Mouse (Mus musculus) adrenal gland, adult (tissue): ENCODE results near the gene Mtg2.

ENCODE experiments used
- DNase-seq, 2 experiments: peaks; one replicate each; pipeline ENCODE4 v3.0.0; 2022 to 2023; ENCODE audit warnings: low spot score in 1 of 2; ENCODE audit not compliant: inconsistent age in 2 of 2

Gene Mtg2

GRCm38 (mm10) chr2:180104659-180105377 lies 34.4 kb downstream of the Mtg2 start:
- DNase-seq: peak in 1 of 2 experiments; percentile 25

DNA sequence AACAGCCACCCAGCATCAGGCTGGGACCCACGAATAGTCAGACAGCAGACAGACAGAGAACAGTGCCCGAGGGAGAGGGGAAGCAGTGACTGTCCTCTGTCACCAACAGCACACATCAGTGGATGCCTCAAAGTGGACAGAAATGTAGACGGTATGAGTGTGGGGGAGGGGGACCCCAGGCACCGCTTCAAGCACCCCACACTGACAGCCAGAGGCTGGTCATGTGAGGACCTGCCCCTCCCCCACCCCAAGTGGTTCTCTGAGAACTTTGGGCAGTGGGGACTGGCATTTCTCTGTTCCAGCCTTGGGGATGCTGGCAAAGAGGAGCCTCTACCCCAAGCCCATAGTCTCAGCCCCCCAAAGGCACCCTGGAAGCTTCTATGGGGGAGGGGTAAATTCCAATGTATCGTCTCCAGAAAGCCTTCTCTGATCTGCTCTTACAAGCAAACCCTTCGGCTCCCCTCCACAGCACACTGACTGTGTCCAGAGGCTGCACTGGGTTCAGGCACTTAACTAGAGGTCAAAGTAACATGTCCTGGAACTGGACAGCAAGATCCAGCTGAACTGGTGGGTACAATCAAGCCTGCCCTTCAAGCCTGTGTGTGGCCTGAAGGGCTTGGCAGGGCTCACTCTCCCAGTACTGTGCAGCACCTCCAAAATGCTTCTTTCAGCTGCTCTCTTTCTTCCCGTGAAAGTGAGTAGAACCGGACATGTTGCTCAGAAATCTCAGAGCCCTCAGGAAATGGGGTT lies 35.2 kb downstream of the Mtg2 start:
- no peak for DNase-seq

- no peak for DNase-seq
Observed at GRCm38 (mm10) chr2:180107081-180107480, 36.7 kb downstream of the Mtg2 start.

GRCm38 (mm10) chr2:180108285-180108684 lies 37.9 kb downstream of the Mtg2 start:
- no peak for DNase-seq

DNA sequence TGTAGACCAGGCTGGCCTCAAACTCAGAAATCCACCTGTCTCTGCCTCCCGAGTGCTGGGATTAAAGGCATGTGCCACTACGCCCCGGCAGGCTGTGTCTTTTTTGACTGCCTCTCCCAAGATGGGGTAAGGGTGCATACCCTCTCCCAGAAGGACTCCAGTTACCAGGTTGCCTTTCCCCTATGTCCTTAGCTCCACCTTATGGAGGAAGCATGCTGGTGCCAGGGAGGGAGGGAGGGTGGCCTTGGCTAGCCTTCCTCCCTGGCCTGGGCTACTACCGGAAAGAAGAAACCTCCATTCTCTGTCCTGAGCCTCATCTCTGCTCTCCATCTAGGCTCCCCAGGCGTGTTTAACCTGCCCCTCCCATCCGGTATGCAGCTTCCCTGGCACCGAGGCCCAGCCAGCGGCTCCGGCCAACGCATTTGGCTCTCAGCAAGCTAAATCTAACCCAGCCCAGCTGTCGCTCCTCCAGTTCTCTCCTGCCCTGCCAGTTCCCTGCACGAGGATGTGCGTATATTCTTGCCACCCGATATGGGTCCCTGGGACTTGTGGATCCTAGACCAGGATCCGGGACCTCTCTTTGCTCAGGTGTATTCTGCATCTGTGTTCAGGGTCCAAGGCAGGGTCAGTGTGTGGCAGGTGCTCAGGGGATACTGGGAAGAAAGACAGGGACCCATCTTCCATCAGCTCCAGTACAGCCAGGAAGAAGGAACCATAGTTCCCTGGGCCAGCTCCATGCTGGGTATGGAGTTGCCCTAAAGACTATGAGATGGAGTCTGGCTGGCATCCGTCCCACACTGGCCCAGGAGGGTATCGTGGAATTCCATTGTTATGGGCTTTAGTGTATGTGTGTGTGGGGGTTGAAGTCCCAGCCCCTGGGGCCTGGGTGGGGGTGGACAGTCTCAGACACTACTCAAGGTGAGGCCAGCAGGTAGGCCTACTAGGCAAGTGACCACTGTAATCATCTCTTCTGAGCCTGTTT lies 43.8 kb downstream of the Mtg2 start:
- peak; percentile 35 to 60 for DNase-seq

DNA sequence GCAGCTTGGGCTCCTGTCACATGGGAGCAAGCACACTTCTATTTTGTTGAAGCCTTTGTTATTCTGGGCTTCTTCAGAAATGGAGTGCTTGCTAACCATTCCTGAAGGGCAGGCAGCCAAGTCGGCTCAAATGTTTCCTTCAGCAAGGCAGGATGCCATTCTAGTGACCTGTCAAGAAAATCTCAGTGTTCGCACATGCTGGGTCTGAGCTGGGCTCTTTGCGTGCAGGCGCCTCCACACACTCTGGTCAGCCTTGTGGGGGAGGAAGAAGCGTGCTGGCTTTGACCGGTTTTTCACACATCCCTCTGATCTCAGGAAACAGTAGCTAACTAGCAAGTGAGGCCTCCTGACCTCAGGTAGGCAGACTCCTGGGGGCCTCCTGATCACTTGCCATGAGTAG lies 44.9 kb downstream of the Mtg2 start:
- DNase-seq: peak; percentile 52 to 67

DNA sequence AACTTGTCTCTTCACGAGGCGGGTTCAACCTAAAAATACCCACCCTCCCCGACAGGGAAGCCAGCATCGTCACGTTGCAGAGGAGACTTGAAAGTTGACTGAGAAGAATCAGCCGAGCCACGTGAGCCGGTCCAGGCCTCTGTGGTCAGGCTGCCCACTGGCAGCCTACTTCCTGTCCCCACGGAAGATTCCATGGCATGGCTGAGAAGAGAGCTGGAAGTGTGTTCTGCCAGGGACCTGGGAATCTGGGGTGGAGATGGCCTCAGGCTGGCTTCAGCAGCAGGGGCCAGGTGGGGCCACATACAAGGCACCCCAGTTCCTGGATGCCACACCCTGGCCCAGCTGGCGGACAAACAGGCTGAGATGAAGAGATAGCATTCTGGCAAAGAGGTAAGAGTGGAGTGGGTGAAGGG lies 45.7 kb downstream of the Mtg2 start:
- DNase-seq: no peak

DNA sequence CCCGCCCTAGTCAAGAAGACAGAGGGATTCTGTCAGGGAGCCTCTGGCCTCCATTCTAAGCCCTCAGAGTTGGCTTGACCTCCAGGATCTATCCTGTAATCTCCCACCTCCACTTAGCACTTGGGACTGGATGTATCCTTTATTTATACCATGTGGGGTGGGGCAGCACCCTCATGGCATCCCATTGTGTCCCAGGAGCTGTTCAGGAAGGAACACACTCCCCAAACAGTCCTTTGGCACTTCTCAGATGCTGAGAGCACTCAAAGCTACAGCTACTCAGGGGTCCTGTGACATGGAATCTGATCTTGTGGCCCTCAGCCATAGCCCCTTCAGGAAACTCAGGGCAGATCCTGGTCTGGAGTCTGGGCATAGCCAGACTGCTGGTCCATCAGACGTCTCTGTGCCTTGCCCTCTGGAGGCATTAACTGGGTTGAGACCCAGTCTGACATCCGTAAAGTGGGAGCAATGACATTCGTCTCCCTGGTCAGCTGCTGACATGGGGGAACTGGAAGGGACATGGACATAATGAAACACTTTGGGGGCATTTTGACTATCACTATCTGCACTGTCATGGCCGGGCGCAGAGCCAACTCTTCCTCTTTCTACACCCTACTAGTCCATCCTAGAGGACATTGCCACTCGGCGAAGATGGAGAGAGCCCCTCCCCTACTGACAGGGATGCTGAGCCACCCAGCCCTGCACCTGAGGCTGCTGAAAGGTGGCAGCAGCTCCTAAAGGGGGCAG lies 46.5 kb downstream of the Mtg2 start:
- peak; percentile 31 to 43 for DNase-seq

DNA sequence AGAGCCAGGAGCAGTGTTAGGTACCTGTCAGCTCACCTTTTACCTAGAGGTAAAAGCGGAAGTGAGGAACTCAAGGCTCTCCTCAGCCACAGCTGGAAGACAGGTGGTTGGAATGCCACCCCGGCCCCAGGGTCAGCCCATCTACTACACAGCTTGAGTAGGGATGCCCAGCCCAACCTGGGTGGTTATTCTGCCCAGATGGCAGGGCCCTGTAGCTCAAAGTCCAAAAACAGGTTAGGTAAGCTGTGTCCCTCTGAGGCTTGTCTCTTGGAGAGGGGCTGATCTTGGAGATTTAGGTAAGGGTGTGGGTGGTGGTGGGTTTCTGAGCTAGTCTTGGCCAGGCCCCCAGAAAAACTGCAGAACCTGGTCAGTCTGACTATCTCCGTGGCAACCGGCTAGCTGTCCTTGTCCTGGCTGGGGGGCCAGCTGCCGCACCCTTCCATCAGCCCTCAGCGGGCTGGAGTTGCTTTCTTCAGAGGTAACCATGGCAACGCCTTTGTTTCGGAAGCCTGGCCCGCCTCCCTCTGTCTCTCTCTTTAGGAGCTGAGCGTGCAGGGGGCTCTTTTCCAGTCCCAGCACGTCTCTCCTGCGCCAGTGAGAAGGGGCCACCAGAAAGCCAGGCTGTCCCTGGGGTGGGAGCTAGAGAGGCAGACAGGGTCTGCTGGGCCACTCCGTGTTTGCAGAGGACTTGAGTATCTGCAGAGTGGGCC lies 47.3 kb downstream of the Mtg2 start:
- peak; percentile 40 to 69 for DNase-seq

DNA sequence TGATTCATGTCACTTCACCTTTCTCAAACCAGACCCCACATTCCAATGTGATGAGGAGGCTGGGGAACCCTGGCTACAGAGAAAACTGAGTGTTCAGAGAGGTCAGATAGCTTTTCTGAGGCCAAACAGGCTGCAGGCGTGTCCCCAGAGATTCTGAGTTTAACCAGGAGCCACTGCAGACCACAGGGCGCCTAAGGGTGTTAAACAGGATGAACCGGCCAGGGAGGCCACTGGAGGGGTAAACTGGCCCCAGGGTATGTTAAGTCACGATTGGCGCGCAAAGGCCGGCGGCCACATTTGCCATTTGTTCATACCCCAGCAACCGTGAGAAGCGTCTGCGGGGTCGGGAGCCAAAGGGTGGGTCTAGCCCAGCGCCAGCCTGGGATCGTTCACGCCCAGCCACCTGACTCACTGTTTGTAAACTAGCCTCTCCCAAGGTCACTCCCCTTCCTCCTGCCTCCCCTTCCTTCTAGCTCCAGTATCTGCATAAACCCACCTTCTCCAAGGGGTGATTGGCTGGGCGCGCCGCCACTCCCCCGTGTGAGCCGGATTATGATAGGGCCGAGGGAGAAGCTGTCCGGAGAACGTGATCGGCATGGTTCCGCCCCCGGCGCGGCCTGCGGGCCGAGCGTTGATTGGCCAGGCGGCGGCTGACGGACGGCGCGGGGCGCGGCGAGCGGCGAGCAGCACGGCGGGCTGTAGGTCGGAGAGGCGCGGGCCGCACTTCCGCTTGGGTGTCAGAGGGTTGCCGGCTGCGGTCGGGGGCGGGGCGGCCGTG lies 48.5 kb downstream of the Mtg2 start, which contains the start of gene Osbpl2:
Gene Osbpl2, plus strand, starts transcription at position 646 of the 778 bp plus-strand sequence.
- DNase-seq: peak; percentile 100

- no peak for DNase-seq
Observed at GRCm38 (mm10) chr2:180119439-180120291, 49.3 kb downstream of the Mtg2 start.

- DNase-seq: no peak
Observed at GRCm38 (mm10) chr2:180120292-180120761, 49.9 kb downstream of the Mtg2 start.

DNA sequence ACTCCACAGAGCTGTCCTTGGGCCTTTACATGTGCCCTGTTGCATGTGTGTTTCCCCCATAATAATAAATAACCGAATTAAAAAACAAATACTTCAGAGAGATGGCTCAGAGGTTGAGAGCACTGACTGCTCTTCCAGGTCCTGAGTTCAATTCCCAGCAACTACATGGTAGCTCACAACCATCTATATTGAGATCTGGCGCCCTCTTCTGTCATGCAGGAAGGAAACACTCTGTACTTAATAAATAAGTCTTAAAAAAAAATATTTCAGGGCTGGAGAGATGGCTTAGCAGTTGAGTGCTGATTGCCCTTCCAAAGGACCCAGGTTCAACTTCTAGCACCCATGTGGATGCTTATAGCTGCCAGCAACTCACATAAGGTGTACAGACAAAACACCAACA lies 53.8 kb downstream of the Mtg2 start:
- no peak for DNase-seq

GRCm38 (mm10) chr2:180126195-180126594 lies 55.8 kb downstream of the Mtg2 start:
- DNase-seq: peak; percentile 72 to 81

GRCm38 (mm10) chr2:180127675-180128074 lies 57.3 kb downstream of the Mtg2 start:
- no peak for DNase-seq

- DNase-seq: no peak
Observed at GRCm38 (mm10) chr2:180133231-180133630, 62.8 kb downstream of the Mtg2 start.

- DNase-seq: no peak
Observed at GRCm38 (mm10) chr2:180133911-180134310, 63.5 kb downstream of the Mtg2 start.

GRCm38 (mm10) chr2:180135414-180135813 lies 65.0 kb downstream of the Mtg2 start:
- DNase-seq: no peak
